Mouse (Mus musculus) embryonic facial prominence, embryonic 11.5 days (tissue): Measurements from ENCODE around the gene Endou. TPM values are rescaled to one million over a fixed set of nuclear protein-coding genes. Genes with fewer than 3 reads are reported as not detected.

Source experiments
- ATAC-seq: fragments of 200-750 bp; cut with Nextera tagmentation; replicated peaks from 2 replicates; pipeline ENCODE4 v1.8.0; 2017; ENCODE audit warnings: low read depth; ENCODE audit not compliant: insufficient number of reproducible peaks, low FRiP score, low TSS enrichment
- DNase-seq: peaks from one replicate; pipeline ENCODE4 v3.0.0-alpha.2; 2015; ENCODE audit warnings: low spot score
- H3K27ac ChIP-seq: fragments of 300-500 bp; sonication (generic); replicated peaks from 2 replicates; pipeline ENCODE4 v1.5.1; 2014; ENCODE audit warnings: mild to moderate bottlenecking, low read depth, low read length, control low read depth
- H3K27me3 ChIP-seq: fragments of 300-500 bp; sonication (generic); 2 replicates; pipeline ENCODE4 v1.6.1; 2014; ENCODE audit warnings: mild to moderate bottlenecking, low read length, moderate library complexity, mixed read lengths; ENCODE audit not compliant: control insufficient read depth, insufficient read depth
- H3K36me3 ChIP-seq: fragments of 300-500 bp; sonication (generic); replicated peaks from 2 replicates; pipeline ENCODE4 v1.6.1; 2014; ENCODE audit warnings: low read depth, mild to moderate bottlenecking, low read length, moderate library complexity, mixed read lengths; ENCODE audit not compliant: control insufficient read depth, insufficient read depth
- H3K4me1 ChIP-seq: fragments of 300-500 bp; sonication (generic); 2 replicates; pipeline ENCODE4 v1.6.1; 2014; ENCODE audit warnings: low read length, mixed read lengths; ENCODE audit not compliant: control insufficient read depth, insufficient read depth
- H3K4me2 ChIP-seq: fragments of 300-500 bp; sonication (generic); 2 replicates; pipeline ENCODE4 v1.6.1; 2014; ENCODE audit warnings: low read depth, mild to moderate bottlenecking, control low read depth, low read length, moderate library complexity
- H3K4me3 ChIP-seq: fragments of 300-500 bp; sonication (generic); 2 replicates; pipeline ENCODE4 v1.5.1; 2014; ENCODE audit warnings: low read depth, low read length, control low read depth
- H3K9ac ChIP-seq: fragments of 300-500 bp; sonication (generic); replicated peaks from 2 replicates; pipeline ENCODE4 v1.6.1; 2014; ENCODE audit warnings: mild to moderate bottlenecking, control low read depth, low read length
- H3K9me3 ChIP-seq: fragments of 300-500 bp; sonication (generic); replicated peaks from 2 replicates; pipeline ENCODE4 v1.6.1; 2016; ENCODE audit warnings: mild to moderate bottlenecking, low read length, inconsistent platforms, mixed read lengths; ENCODE audit not compliant: control insufficient read depth
- WGBS: fragments of 180-500 bp; shearing (Covaris S2); extraction: QIAGEN DNeasy Blood & Tissue Kit; methylation state at CpG from one replicate; pipeline ENCODE4 v1.1.7; 2014; 5-methylcytosine and 5-hydroxymethylcytosine counted together
- polyA plus RNA-seq: library from polyadenylated mRNA; unstranded; fragments of >200 nt; fragmentation: Nextera tagmentation; extraction: Ambion mirVana; gene quantifications from 2 replicates; pipeline ENCODE4 v1.2.1, GENCODE M21; 2014

The Endou gene
- polyA plus RNA-seq, 1 experiment from 2014 or later, result not detected

DNA sequence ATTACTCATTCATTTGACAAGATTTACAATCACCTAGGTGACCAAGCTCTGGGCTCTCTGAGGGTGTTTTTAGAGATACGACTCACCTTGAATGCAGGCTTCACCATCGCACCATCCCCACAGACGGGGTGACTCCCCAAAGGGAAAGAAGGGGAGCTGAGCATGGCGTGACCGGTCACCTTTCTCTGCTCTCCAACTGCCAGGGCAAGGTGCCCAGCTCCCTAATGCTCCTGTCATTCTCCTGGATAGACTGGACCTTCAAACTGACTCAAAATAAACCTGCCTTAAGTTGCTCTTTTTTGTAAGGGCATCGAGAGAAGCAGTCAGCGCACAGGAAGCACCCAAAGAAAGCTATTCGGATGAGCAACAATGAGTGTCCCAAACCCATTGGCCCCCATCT, 39.1 kb upstream of the Endou start:
- no peaks in the 10 kb centered on the region for H3K36me3 ChIP-seq
- no peaks in the 10 kb centered on the region for H3K9me3 ChIP-seq
- no peak overlapping the region for H3K4me2 ChIP-seq
- H3K4me1 ChIP-seq, result peaks cover 22% of the 10 kb centered on the region
- H3K27me3 ChIP-seq, result peaks cover 25% of the 10 kb centered on the region
- no peak overlapping the region for H3K4me3 ChIP-seq
- no peak overlapping the region for H3K9ac ChIP-seq
- WGBS, result 83% methylated on average over 8 of the region's 8 CpGs
- H3K27ac ChIP-seq, result no peak overlapping the region
- no peak for DNase-seq
- no peak for ATAC-seq

DNA sequence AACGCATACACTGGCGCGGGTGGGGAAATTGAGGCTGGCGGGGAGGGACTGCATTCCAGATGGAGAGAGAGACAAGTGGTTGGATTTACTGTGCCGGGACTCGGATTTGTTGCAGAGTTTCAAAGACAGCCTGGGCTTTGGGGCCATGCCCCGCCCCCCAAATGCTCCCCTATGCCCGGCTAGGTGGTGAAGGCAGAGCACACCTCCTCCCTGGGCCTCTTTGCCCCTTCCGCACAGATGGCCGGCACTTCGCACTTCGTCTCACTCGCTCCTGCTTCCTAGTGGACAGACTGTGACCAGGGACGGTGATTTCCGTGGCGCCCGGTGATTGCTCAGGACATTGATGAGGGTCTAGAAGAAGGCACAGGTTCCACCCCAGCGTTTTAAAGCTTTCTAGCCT, 37.1 kb upstream of the Endou start:
- H3K27me3 ChIP-seq, result peaks cover 25% of the 10 kb centered on the region
- peak; percentile 48 for DNase-seq

DNA sequence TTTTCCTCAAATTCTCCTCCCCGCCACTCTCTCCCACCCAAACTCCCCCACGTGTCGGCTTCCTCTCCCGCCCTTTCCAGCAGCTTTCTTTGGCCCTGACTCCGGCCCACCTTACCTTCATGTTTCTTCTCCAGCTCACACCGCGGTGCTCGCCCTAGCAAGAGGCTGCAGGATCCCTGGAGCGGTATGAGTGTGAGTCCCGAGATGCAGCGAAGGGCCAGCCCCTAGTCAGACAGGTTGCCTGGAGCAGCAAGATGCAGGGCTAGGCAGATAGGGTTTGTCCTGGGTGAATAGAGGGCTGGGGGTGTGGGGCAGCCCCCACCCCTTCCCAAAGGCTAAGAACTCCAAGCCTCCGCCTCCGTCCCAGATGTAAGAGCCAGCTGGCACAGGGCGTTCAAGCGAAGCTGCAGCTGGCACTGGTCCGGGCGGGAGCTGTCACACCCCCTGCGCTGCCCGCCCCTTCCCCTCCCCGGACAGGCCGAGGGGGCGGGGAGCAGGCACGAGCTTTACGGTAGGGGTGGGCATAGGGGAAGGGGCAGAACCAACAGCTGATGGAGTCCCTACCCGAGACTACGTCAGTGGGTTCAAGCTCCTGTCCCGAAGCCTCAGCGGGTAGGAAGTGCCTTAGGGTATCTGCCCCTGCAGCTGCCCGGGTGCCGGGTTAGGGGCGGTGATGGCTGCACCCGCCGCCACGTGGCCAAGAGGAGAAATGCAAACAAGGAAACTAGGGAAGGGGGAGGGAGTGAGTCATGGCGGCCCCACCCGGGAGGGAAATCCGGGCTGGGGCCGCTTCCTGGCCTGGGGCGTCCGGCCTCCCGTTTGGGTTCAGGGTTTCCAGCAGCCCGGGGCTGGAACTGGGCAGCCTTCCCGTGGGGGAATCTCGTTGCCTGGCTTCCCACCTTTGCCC, 36.4 kb upstream of the Endou start, which contains the start of gene Rapgef3:
Gene Rapgef3, minus strand, starts transcription at position 693 of the 907 bp plus-strand sequence.
- under 1% methylated on average over 44 of the region's 44 CpGs for WGBS
- peak; percentile 68 for ATAC-seq
- no peak within 1 kb of the TSS for H3K27ac ChIP-seq

More for the DNA sequence above, 37.1 kb upstream of the Endou start:
- no peak overlapping the region for H3K27ac ChIP-seq
- ATAC-seq, result no peak
- H3K4me1 ChIP-seq, result peaks cover 21% of the 10 kb centered on the region
- no peaks in the 10 kb centered on the region for H3K36me3 ChIP-seq
- H3K4me2 ChIP-seq, result peak overlapping the region; percentile 95
- no peaks in the 10 kb centered on the region for H3K9me3 ChIP-seq
- peak overlapping the region; percentile 47 for H3K4me3 ChIP-seq
- peak overlapping the region; percentile 63 for H3K9ac ChIP-seq
- 1% methylated on average over 18 of the region's 18 CpGs for WGBS

DNA sequence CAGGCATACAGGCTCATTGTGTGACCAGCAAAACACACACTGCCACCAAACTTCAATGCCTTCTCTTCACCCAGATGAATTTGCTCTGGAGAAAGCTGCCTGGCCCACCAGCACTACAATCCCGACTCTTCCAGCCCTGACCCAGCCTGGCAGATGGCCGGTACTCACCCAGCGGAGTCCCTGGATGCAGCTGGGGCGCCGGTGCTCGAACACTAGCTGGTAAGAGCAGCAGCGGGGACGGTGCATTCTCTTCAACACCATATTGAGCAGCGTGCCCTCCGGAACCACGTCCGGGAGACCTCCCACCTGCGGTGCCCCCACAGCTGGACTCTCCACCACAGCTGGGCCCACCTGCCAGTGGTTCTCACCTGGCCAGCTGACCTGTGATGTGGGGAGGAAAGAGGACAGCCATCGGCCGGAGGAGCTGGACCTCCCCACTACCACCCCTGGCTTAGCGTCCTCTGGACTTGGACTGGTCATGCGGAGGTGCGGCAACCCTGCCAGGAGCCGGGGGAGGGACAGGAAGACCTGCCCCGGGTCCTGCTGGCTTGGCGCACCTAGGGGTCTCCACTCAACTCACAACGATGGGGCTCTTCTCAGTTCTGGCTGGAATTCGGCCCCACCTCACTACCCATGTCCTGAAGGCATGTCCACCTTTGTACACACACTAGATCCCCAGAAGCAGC, 35.6 kb upstream of the Endou start:
- ATAC-seq (peak; percentile 20; the same call in 1 of the 2 replicates), DNase-seq (no peak)
- 6% methylated on average over 23 of the region's 23 CpGs for WGBS
- H3K36me3 ChIP-seq, result no peaks in the 10 kb centered on the region
- no peaks in the 10 kb centered on the region for H3K9me3 ChIP-seq
- no peak overlapping the region for H3K27ac ChIP-seq
- peak overlapping the region; percentile 95 for H3K4me2 ChIP-seq
- H3K4me3 ChIP-seq, result peak overlapping the region; percentile 47
- H3K4me1 ChIP-seq, result peaks cover 18% of the 10 kb centered on the region
- peaks cover 25% of the 10 kb centered on the region for H3K27me3 ChIP-seq
- H3K9ac ChIP-seq, result peak overlapping the region; percentile 63

More for the DNA sequence above, 36.4 kb upstream of the Endou start, which contains the start of gene Rapgef3:
- Histone ChIP-seq H3K36me3 (no peaks in the 10 kb centered on the region), H3K4me1 (peaks cover 18% of the 10 kb centered on the region), H3K4me2 (peak within 1 kb of the TSS; percentile 95), H3K9me3 (no peaks in the 10 kb centered on the region), H3K9ac (peak within 1 kb of the TSS; percentile 63), H3K27me3 (peaks cover 25% of the 10 kb centered on the region), H3K4me3 (peak within 1 kb of the TSS; percentile 47)
- DNase-seq, result peak; percentile 79

DNA sequence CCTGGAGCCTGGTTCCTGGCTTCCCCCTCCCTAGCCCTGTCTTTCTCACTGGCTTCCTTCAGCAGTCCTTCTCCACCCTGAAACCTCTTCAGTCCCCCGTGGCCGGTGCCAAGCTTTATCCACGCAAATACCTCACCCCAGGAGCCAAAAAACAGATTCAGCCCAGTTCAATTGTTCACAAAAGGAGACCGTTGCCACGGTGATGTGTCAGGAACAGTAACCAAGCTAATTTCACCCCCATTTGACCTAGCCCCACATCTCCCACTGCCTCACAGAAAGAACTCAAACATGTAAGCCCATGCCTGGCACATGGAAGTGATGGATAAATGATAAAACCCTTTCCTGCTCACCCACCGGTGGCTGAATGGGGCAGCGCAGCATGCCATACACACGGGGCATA, 35.1 kb upstream of the Endou start:
- Histone ChIP-seq H3K27ac (no peak overlapping the region), H3K4me2 (peak overlapping the region; percentile 95), H3K4me3 (peak overlapping the region; percentile 47), H3K9me3 (no peaks in the 10 kb centered on the region), H3K36me3 (no peaks in the 10 kb centered on the region), H3K27me3 (peaks cover 25% of the 10 kb centered on the region), H3K9ac (no peak overlapping the region), H3K4me1 (peaks cover 18% of the 10 kb centered on the region)
- no peak for DNase-seq
- 21% methylated on average over 8 of the region's 8 CpGs for WGBS
- ATAC-seq, result no peak

DNA sequence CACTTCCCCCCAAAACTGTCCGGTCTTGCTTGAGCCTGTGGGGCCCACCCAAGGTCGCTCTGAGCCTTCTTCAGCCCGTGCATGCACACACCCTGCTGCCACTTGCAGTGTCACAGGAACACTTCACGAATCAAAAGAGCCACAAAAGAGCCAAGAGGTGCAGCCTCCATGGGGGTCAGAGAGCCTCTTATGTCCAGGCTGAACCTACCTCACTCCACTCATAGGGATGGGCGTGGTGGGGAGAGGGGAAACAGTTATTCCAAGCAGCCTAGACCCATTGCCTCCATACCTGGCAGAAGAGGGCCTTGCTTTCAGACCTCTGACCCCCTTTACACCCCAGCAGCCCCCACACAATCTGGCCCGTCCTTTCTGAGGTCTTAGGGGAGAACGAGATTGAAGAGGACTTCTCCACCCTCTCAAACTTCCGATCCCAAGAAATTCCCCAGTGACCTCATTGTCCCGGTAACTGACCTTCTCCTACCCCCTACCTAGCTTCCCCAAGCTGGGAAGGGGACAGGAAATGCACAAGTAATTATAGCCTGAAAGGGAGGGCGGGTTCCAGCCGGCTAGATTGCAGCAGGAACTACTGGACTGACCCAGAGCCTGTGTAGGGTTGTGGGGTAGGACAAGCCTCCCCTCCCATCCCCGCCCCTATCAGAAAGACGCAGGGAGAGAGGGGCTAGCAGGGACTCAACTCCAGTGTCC, 34.1 kb upstream of the Endou start:
- ATAC-seq, result no peak
- H3K4me1 ChIP-seq, result peaks cover 18% of the 10 kb centered on the region
- WGBS, result 25% methylated on average over 13 of the region's 13 CpGs
- H3K27ac ChIP-seq, result no peak overlapping the region
- no peaks in the 10 kb centered on the region for H3K9me3 ChIP-seq
- no peak overlapping the region for H3K4me3 ChIP-seq
- no peak overlapping the region for H3K9ac ChIP-seq
- peaks cover 25% of the 10 kb centered on the region for H3K27me3 ChIP-seq
- DNase-seq, result no peak
- no peaks in the 10 kb centered on the region for H3K36me3 ChIP-seq
- H3K4me2 ChIP-seq, result peak overlapping the region; percentile 10; the same call in 1 of the 2 replicates

DNA sequence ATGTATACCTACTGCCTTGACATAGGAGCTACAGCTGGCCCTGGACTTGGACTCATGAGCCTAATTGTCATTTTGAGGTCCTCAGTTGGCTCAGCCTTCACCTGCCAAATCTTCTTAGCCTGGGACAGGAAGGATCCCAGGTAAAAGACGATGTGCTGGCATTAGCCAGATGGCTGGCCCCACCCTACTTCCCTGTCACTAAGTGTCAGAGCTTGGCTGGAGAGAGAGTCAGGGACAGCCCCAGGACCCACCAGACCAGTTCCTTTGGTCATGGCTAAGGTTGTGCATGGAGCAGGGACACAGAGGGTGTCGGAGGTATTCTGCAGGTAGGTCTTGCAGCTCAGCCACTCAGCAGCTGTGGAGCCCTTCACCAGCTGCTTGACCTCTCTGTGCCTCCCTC, 33.4 kb upstream of the Endou start:
- DNase-seq, result no peak
- no peaks in the 10 kb centered on the region for H3K9me3 ChIP-seq
- H3K27ac ChIP-seq, result no peak overlapping the region
- no peak for ATAC-seq
- no peak overlapping the region for H3K4me2 ChIP-seq
- H3K9ac ChIP-seq, result no peak overlapping the region
- 71% methylated on average over 2 of the region's 2 CpGs for WGBS
- H3K4me1 ChIP-seq, result peaks cover 18% of the 10 kb centered on the region
- H3K27me3 ChIP-seq, result peaks cover 22% of the 10 kb centered on the region
- no peak overlapping the region for H3K4me3 ChIP-seq
- H3K36me3 ChIP-seq, result no peaks in the 10 kb centered on the region
